Mouse (Mus musculus): ENCODE results near the gene Foxp1.

DNA sequence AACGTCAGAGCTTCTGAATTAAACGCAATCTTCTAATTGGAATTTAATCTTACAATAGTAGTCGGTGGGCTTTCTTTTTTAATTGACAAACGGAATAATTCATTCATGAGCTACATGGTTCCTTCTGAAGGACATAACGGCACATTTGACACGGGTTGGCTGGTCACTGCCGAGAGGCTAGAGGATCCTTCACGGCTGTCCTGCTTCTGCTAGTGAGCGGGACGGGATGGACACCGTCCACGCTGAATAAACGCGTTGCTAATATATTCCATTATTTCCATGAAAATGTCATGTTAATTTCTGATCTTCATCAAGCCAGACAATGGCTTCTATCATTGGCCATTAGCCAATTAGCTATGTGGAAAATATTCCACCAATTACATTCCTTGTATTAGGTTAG lies 92.0 kb downstream of the Foxp1 start:
- no peak for TF ChIP-seq GATA1 (IDR thresholded peaks at IDR 0.05; ENCODE audit: borderline replicate concordance, low read length)
- TF ChIP-seq CTCF (IDR thresholded peaks at IDR 0.05; ENCODE audit: low read depth, low read length) = no peak
- no peak for TF ChIP-seq POLR2AphosphoS5 (IDR thresholded peaks at IDR 0.05; ENCODE audit: insufficient replicate concordance, low read depth, low read length)
- TF ChIP-seq TAL1 (conservative IDR thresholded peaks at IDR 0.05; ENCODE audit: low read depth, low read length) = no peak

All from G1E (cell line).